Mouse (Mus musculus) liver, embryonic 18 days (tissue): ENCODE results near the gene 4933402J07Rik. TPM values are rescaled to one million over a fixed set of nuclear protein-coding genes. Genes with fewer than 3 reads are reported as not detected.

Source experiments
- polyA plus RNA-seq: library from polyadenylated mRNA; depleted of rRNA; stranded (reverse); fragments of >200 nt; gene quantifications from 2 replicates; pipeline ENCODE4 v1.2.3, GENCODE M21; 2012; rRNA removed

4933402J07Rik gene
- polyA plus RNA-seq = not detected in 2 replicates

DNA sequence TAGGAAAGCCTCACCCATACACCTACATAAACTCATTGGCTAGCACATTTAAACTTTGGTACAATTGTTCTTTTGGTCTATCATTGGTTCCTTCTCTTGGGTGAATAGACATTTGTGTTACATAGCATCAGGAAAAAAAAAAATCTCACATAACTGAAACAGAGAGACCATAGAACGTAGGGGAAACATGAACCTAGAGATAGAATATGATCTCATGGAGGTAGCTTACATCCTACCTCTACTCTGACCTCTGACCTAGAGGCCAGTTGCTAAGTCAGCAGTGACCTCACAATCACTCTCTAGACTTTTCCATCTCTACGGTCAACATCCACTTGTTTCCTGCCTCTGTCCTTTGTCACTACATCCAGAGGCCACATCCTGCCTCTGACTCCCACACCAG, at the start of gene 4933402J07Rik:
4933402J07Rik (plus strand) TSS at position 301 of the 400 bp plus-strand sequence.

Other genes starting within 250 kb of the 4933402J07Rik start
- gene Cbln1, start 91.2 kb upstream of the 4933402J07Rik start, polyA plus RNA-seq = not detected in 2 replicates